Mouse (Mus musculus) megakaryocyte-erythroid progenitor cell, adult 5-6 weeks (primary cell): ENCODE measurements around the gene Slx4ip. TPM values are rescaled to one million over a fixed set of nuclear protein-coding genes. Genes with fewer than 3 reads are reported as not detected.

Experiments used
- ATAC-seq: replicated peaks from 2 replicates; pipeline ENCODE4 v1.8.0; 2016; ENCODE audit warnings: mild to moderate bottlenecking, inconsistent platforms; ENCODE audit not compliant: severe bottlenecking, poor library complexity, low FRiP score, low TSS enrichment
- total RNA-seq, 2 experiments: library from RNA; stranded (forward) in 1 of 2; stranded (reverse) in 1 of 2; fragments of 200-1000, 215-1000 nt in 1 of 2; fragments of >200 nt in 1 of 2; fragmentation: Nextera tagmentation in 1 of 2; gene quantifications; 2 replicates each; pipeline ENCODE4 v1.2.3; 2014 to 2017

Slx4ip gene
- total RNA-seq, 2 experiments from 2014 or later: 5.4 to 9.1 TPM

DNA sequence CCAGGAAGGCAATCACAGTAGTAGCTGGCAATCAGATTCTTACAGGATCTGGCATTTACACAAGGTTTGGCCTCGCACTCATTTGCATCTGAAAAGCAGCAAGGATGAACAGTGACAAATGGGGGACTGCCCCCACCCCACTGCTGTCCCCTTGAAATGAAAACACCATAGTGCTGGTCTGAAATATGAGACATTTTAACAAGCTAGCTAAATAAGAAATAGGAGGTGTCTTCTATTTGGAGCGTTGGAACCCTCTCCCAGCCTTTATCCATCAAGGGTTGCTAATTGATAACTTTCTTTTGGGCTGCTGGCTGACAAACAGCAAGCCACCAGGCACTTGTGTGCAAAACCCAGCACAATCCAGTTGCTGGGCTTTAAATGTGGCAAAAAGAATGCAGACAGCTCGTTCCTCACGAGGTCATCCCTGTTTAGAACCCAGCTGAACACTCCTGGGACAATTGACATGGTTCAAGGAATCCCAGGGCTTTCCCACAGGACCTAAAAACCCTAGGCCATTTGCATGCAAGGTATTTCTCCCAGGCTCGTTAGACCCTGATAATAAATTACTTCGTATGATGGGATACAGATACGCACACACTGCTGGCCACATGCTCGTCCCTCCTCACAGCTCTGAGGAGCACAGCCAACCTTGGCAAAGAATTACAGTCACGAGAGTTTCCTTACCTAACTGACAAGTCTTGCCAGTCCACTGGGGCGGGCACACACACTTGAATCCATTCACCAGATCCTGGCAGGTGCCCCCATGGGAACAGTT is 201.7 kb downstream of the Slx4ip start:
- ATAC-seq: no peak

DNA sequence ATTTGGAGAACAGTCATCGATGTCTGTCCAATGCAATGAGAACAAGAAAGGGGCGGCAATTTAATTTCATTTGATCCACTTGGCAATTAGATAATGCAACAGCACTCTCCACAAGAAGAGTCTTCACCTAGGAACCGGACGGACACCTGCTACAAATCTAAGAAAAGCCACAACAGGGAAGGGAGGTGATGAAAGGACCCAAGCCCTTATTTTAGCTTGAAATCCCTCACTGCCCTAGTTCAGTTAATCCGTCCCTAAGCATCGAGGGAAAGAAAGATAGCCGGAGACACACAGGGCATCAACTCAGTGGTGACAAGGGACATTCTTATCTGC is 202.2 kb downstream of the Slx4ip start:
- ATAC-seq: no peak

DNA sequence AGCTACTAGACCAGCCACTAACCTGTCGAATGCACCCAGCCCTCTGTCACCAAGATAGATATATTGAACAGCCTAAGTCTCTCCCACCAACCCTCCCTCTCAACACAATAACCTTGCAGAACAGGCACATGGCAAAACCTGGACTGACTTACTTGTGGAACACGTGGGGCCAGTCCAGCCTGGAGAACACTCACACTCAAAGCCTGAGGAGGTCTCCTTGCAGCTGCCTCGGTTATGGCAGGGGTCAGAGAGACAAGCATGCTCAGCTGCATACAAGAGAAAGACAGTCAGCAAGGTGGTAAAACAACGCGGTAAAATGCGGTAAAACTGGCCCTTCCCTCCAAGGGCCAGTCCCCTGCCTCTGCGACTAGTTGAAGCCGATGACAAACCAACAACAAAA is 203.3 kb downstream of the Slx4ip start:
- no peak for ATAC-seq

DNA sequence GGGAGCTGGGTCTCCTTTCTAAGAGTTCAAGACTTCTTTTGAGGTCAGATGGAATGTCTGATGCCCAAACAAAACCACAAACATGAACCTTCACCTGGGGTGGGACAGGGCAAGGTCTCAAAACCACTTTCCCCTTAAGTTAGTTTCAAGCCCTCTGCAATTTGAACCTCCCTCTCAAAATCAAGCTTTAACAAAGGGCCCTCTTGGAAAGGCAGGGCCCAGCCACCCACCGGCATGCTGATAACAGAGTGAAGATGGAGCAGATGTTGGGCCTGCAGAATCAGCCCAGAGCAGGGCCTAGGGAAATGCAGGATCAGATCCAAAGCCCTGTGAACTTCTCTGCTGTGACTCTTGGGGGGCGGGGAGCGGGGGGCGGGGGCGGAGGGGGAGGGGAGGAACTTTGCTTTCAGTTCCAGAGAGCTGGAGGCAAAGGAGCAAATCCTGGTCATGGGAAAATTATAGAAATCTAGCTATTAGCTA is 206.0 kb downstream of the Slx4ip start:
- no peak for ATAC-seq

DNA sequence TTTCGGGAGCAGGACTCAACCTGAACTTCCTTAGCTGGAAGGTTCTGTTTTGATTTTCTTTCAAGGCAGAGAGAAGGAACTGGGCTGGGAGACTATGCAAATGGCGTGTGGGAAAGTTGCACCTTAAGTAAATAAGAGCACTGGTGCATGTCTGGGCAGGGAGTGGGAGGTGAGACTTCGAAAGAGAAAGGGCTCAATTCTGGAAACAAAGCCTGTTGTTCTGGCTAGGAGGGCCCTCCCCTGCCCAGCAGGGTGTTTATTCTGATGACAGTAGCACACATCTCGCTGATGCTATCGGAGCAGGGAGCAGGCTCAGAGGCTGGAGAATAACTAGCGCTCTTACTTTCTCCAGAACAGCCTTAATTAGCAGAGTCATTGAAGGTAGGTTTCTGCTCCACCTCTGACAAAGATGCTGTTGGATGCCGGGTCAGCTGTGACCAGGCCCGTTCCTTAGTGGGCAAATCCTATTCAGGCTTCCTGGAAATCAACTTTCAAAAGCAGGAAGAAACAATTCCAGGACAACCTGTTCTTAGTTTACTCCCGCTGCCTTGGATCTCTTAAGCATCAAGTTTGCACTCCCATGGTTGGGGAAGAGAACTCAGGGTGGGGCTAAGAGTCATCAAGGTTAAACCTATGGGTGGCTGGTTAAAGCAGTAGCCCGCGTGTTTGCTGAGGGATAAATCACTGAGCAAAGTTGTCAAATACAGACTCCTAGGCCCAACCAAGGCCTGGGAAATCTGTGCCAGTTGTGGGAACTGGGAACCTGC is 207.4 kb downstream of the Slx4ip start:
- ATAC-seq: no peak

DNA sequence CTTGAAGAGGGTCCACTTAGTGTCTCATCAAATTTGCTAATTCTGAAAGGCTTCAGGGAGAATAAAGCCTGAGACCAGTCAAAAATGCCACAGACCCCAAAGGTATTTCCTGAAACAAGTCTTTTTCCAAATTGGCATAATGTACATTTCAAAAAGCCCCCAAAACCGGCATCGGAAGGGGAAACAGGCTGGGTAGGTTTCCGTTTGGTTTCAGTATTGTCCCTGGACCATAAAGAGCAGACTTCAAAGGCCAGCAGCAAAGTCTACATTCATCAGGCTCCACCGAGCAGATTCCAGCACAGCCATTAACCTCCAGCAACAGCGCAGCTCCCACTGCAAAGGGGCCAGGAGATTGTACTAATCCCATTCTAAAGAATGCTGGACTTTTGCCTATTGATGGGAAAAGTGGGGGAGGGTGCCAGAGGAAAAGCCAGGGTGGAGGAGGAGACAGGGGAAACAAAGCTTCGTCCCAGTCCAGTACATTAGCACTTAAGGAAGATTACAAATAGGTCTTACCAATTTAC is 208.3 kb downstream of the Slx4ip start:
- no peak for ATAC-seq

DNA sequence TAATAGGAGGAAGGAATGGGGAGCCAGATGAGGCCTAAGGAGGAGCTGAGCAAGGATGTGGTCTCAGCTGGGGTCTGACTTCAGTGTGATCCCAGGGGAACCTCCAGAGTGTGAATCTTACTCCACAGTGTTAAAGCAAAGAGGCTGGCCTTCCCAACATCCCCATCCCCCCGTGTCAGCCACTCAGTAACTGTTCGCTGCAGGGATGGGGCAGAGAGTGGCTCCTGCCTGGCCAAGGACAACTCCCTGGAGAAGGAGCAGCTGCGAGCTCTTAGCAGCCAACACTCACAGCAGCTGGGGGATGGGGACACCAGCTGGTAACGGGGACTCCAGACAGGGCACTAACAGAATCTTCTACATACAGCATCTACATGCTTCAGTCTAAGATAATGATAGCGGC is 210.1 kb downstream of the Slx4ip start:
- no peak for ATAC-seq

DNA sequence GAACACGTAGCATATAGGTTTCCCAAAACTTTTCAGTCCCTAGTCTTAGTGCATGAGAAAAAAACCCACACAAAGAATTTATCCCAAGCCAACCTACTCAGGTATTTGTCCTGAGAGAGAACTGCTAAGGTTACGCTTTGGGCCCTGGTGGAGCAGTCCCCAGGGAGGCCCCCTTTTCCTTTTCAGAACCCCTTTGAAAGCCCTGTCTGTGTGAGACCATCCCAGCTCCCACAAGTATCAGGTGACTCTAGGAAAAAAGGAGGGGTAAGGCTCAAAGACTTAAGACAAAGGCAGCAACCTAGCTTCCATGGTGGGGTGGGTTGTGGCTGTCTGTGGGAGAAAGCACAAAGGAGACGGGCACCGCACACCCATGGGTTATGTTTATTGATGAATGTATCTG is 216.2 kb downstream of the Slx4ip start:
- no peak for ATAC-seq

DNA sequence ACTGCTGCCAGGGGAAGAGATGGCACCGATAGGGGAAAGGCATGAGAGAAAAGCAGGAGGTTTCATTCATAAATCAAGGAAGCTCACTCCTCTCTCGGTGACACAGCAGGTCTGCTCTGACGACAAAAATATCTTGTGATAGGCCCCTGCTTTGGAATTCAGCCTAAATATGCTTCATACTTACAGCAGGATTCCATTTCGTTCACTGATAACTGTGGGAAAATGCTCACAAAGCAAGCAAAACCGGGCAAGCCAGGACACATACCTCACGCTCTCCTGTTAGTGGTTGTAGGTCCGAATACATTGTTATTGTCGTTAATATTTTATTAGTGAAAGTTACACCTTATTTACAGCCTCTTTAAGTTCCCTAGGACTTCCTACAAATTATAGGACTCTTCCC is 216.9 kb downstream of the Slx4ip start:
- ATAC-seq: no peak

DNA sequence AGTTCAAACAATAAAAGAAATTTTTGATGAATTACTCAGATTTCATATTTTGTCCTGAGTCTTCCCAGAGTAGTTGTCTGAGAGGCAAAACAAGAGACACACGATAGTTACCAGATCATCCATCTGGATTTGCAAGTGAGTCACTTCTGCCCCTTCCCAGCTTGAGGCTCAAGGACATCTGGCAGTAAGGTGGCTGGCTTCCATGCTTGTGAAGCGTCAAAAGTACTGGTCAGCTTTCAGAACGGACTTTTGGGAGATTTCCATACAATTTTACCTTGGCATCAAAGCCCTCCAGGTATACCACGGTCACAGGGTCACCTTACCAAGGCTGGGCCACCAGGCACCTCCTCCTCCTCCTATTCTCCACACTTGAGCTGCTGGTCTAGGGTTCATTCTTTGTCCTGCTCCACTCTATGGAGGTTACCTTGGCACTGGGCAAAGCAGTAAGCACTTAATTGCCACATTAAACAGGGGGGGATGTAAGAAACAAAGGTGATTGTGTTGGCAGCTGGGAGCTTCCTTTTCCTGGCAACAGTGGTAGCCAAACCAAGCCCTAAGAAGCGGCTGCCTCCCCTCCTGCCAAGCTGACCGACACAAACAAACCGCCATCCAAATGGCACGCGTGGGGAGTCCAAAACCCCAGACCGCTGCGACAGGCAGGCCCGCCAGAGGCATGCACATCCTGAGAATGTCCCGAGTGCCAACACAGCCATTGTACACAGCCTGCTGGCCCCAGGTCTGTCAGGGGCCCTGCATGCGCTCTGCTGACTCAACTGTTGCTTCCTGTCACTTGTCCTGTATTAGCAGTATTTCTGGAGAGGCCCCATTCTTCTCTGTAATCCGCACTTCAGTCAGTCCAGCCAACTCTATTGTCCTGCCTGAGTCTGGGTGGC is 218.5 kb downstream of the Slx4ip start:
- ATAC-seq: no peak

DNA sequence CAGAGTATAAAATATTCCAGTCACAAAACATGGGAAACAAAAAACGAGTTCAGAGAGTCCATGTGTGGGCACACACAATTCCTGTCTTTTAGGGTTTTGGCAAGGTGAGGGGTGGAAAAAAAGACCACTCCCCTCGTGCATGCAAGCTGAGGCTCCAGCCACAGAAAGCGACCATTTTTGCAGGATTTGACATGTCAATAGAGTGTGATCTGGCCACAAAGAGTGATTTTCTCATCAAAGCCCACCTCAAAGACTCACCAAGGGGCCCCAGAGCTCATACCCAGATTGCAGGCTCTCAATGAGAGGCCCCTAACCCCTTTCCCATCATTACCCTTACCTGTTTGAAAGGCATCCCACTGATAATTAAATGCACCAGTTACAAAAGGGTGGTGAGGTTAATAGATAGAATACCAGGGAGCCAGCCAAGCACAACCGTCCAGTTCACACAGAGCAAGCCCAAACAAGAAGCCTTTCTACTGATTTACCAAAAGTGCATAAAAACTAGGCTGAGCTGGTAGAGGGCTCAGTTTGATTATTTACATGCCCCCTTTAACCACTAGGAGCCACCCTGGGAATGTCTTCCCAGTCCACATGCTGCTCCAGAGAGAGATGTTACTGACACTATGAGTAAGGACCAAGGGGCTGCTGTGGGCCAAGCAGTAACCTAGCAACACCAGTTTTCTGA is 219.3 kb downstream of the Slx4ip start:
- ATAC-seq: no peak

DNA sequence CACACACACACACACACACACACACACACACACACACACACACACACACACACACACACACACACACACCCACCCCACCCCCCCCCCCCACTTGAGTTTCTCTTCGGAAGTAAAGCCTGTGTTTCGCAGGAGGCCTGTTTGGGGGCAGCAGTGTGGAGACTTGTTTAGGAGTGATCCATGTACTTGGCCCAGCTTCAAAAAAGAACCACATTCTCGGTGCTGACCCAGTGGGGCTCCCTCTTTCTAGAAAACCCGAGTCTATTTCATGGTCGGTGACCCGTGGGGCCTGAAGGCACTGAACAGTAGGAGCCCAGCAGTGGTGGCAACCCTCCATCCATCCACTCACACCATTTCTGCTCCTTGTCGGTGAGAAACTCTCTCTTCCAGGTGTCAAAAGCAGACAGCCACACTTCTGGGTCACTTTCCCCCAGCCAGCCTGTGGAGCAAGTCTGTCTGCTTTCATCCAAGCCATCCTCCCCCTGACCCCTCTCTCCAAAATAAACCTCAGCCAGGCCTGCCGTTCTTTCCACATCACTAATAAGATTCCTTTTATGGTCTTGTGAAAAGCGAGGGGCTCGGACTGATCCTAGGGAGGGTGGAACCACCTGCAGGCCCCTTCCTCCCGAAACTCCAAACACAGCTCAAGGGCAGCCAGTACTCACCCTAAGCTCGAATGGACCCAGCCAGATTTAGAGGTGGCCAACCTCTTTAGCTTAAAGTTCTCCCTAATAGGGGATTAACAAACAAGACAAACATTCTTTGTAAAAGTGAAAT is 222.5 kb downstream of the Slx4ip start:
- ATAC-seq: no peak

DNA sequence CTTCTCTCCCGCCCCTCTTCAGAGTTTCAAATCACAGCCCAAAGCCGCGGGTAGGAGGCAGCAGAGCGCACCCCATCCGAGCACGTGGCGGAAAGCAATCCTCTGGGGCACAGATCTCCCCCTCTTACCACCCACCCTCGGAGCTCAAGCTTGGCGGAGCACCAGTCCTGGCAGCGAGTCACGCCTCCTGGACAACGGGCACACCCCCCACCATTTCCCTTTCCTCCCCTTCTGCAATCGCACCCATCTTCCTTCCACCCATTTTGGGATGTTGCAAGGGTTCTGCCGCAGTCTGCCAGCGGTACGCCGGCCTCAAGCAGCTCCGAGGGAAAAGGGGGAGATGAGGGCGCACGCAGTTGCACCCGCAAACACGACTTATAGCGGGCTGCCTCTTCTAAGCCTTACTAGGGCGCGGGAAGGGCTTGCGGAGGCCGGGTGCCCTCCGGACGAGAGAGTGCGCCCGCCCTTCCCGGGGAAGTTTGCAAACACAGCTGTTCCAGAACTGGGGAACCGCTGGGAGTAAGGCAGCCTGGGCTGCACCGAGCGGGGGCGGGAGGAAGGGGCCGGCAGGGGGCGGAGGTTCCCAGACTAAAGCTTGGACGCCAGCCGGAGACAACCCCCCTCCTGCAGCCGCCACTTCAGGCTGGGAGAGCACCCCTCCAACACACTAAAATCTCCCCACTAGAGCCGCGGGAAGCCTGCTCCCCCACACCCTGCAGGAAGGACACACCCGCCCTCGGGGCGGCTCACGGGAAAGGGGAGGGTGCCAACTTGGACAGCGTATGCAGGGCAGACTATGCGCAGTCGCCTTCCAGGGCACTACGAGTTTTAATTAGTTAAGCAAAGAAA is 223.5 kb downstream of the Slx4ip start:
- peak; percentile 32; the same call in 1 of the 2 replicates for ATAC-seq

DNA sequence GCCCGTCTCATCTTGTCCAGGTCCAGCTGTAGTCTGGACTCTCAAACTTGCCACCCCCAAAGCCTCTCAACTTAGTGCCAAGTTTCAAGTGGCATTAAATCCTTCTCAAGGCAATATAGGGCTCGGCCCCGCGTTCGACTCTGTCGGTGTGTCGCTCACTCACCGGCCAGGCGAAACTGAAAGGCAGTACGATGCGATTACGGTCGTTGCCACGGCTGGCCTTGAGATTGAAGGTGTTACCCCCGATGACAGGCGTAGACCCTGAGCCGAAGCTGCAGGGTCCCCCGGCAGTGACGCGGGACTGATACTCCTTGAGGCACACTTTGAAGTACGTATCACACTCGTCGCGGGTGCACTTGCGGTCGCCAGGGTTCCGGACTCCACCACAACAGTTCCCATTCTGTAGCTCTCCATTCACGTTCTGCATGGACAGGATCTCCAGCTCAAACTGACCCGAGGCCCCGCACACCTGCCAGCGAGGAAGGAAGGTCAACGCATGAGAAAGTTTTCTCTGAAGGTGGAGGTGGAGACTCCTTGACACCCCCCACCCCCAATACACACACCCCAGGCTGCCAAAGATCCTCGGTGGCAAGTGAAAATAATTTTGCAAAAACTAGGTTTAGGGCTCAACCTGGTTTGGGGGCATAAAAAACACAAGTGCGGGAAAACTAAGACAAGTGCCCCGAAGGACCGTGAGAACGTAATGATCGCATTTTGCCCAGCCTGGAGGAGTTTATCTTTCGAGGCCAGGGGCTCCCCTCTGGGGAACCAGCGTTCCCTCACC is 224.4 kb downstream of the Slx4ip start:
- no peak for ATAC-seq

DNA sequence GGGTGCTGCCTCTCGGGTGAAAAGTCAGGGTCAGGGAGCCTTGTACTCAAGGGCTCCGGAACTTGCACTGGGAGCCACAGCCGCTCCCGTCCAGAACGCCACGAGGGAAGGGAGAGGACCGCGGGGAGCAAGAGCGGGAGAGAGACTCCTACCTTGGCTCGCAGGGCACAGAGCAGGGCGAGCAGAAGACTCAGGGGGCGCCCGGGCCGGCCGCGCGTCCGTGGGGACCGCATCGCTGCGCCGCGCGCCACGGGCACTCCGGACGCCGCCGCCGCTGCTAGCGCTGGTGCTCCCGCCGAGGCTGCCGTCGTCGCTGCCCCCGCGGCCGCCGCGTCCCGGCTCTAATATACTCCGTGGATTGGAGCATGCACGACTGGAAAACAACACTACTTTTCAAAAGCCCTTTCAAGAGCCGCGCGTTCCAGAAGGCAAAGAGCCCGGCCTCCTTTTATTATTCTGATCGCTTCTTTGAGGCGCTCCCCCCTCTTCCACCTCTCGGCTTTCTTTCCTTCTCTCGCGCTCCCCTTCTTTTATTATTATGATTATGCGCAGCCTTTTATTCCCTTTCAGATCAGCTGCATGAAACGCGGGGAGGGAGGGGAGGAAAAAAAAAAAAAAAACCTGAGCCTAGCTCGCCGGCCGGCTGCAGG is 225.1 kb downstream of the Slx4ip start, which contains the start of gene Jag1:
Gene Jag1 (minus strand): TSS at position 620 of the 650 bp plus-strand sequence.
- 0 out of 2 replicates have a peak, but pooled peaks have one; percentile 5 for ATAC-seq

DNA sequence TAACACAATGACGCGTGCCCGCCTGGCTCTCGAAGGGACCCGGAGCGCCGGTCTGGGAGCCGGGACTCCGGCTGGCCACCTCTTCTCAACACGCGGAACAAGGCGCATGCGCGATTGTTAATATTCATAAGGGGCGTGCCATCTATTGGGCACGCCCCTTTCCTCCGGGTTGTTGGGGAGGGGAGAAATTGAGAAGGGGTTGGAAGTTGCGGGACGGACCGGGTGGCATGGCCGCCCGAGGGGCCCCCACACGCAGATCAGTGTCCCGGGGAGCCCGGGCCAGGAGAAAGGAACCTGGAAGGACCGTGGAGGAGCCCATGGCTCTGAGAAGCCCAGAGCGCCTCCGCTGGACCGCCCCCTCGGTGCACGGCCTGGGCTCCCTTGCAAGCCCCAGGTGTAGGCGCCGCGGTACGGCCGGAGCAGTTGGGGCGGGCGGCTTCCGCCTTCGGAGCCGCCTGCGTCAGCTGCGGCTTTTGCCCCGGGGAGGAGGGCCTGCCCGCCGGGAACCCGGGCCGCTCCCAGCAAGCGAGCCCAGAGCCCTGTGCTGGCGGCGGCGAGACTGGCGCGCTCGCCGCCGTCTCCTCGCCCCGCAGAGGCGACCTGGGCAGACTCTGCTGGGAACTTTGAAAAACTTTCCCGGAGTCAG is 225.8 kb downstream of the Slx4ip start:
- peak; percentile 67 for ATAC-seq
